Mouse (Mus musculus): ENCODE data around the gene Rccd1.

The Rccd1 gene

GRCm38 (mm10) chr7:80324043-80324815, at the start of gene Rccd1:
Gene Rccd1, minus strand, starts transcription at chr7:80324454.
- TF ChIP-seq GATA4 (IDR thresholded peaks at IDR 0.05; ENCODE audit: insufficient replicate concordance, low read length) = 0 out of 2 replicates have a peak, but pooled peaks have one; percentile 5

DNA sequence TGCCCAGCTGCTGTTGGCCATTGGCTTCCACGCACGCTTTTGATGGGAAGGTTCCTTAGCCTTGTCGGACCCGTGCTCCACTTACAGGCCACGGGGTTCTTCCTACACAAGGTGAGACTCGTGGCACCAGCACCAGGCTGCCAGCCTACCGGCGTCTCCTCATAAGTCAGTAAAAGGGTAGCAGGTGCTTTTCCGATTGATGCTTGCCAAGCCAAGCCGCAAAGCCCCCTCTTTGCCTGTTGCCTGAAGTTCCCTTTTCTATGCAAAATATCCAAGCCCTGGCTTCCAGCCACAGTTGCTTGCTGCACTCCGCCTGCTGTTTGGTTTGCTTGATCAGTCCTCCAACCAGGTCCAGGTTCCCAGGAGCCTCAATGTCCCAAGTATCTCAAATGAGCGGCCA, 49.6 kb upstream of the Rccd1 start:
- TF ChIP-seq GATA4 (IDR thresholded peaks at IDR 0.05; ENCODE audit: insufficient replicate concordance, low read length) = no peak

DNA sequence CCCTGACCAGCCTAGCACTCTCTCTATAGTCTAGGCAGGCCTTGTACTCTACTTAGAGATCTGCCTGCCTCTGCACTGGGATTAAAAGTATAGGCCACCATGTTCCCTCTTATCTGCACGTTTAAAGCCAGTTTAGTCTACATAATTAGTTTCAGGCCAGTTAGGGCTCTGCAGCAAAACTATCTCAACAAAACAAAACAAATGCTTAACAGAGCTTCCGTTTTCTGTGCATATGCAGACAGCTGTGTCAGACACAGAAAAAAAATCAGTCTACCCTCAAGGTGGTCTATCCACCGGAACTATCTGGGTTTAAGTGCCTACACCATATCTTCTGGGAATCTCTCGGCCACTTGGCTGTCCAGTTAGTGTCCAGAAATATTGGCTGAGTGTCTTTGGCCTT, 49.1 kb upstream of the Rccd1 start:
- TF ChIP-seq GATA4 (IDR thresholded peaks at IDR 0.05; ENCODE audit: insufficient replicate concordance, low read length) = no peak

- no peak for TF ChIP-seq GATA4 (IDR thresholded peaks at IDR 0.05; ENCODE audit: insufficient replicate concordance, low read length)
Observed at GRCm38 (mm10) chr7:80372667-80373066, 48.4 kb upstream of the Rccd1 start.

DNA sequence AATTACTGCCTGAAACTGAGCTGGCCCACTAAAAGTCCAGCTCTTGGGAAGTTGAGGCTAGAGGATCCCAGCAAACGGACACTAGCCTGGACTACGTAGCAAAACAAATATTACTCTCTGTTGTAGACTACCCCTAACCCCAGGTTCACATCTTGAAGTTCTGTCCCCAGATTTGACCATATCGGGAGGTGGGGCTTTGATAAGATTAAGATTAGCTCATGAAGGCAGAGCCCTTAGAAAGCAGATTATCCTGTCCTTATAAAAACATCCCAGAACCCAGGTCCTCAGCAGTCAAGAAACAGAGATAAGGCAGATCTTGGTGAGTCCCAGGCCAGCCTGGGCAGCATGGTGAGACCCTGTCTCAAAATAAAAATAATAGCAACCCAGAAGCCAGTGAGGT, 47.9 kb upstream of the Rccd1 start:
- no peak for TF ChIP-seq GATA4 (IDR thresholded peaks at IDR 0.05; ENCODE audit: insufficient replicate concordance, low read length)

- no peak for TF ChIP-seq GATA4 (IDR thresholded peaks at IDR 0.05; ENCODE audit: insufficient replicate concordance, low read length)
Observed at GRCm38 (mm10) chr7:80371041-80371751, 46.9 kb upstream of the Rccd1 start, which contains the start of gene Man2a2. Gene Man2a2, minus strand, starts transcription at chr7:80371375.

- TF ChIP-seq GATA4 (IDR thresholded peaks at IDR 0.05; ENCODE audit: insufficient replicate concordance, low read length) = no peak
Observed at GRCm38 (mm10) chr7:80370649-80371040, 46.4 kb upstream of the Rccd1 start.

DNA sequence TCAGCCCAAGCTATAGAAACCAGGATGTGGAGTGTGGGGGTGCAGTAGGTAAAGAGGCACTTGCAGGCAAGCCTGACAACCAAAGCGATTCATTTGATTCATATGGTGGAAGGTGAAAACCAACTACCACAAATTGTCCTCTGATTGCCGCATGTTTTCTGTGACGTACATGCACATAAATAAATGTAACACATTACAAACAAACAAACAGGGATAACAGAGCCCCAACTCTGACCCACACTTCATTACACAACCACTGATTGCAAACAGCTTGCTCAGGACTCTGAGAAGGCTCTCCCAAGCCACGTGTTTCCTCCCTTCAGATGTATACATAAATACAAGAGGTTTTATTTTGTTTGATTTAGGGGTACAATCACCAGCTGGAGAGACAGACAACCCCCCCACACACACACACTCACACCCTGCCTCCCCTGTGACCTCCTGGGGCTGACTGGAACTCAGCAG, 45.7 kb upstream of the Rccd1 start:
- no peak for TF ChIP-seq GATA4 (IDR thresholded peaks at IDR 0.05; ENCODE audit: insufficient replicate concordance, low read length)

- TF ChIP-seq GATA4 (IDR thresholded peaks at IDR 0.05; ENCODE audit: insufficient replicate concordance, low read length) = no peak
Observed at GRCm38 (mm10) chr7:80369461-80369860, 45.2 kb upstream of the Rccd1 start.

GRCm38 (mm10) chr7:80368635-80369421, 44.6 kb upstream of the Rccd1 start:
- no peak for TF ChIP-seq GATA4 (IDR thresholded peaks at IDR 0.05; ENCODE audit: insufficient replicate concordance, low read length)

- no peak for TF ChIP-seq GATA4 (IDR thresholded peaks at IDR 0.05; ENCODE audit: insufficient replicate concordance, low read length)
Observed at GRCm38 (mm10) chr7:80368009-80368408, 43.8 kb upstream of the Rccd1 start.

GRCm38 (mm10) chr7:80367232-80367631, 43.0 kb upstream of the Rccd1 start:
- no peak for TF ChIP-seq GATA4 (IDR thresholded peaks at IDR 0.05; ENCODE audit: insufficient replicate concordance, low read length)

DNA sequence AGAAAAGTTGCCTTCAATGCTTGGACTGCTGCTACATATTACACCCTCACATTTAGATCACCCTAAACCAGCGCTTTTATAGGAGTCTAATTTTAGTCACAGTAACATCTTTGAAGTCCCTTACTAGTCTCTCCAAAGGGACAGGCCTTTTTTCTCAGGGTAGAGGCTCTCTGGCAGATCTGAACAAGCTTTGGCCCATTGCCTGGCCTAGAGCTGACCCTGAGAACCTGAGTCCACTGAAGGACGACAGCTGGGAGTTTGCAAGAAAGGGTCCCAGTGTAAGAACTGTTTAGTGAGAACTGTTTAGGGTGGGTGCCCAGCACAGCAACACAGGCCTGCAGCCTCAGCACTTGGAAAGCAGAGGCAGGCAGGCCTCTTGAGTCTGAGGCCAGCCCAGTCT, 41.5 kb upstream of the Rccd1 start:
- TF ChIP-seq GATA4 (IDR thresholded peaks at IDR 0.05; ENCODE audit: insufficient replicate concordance, low read length) = no peak

GRCm38 (mm10) chr7:80360435-80360834, 36.2 kb upstream of the Rccd1 start:
- no peak for TF ChIP-seq GATA4 (IDR thresholded peaks at IDR 0.05; ENCODE audit: insufficient replicate concordance, low read length)

DNA sequence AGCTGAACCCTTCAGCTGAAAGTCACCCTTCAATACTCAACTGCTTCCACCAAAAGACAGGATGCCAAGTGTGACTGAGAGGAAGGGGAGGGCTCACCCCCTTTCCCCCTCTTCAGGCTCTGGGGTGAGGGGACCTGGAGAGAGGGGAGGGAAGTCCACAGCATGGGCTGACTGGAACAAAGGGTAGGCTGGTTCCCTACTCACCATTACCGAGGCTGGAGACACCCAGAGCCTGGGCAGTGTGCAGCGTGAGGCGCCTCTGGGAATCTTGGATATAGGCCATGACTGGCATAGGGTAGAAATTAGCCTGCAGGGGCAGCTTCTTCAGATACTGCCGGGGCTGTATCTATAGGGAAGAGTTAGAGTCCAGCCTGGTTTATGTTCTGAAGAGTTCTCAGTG, 33.8 kb upstream of the Rccd1 start:
- TF ChIP-seq GATA4 (IDR thresholded peaks at IDR 0.05; ENCODE audit: insufficient replicate concordance, low read length) = no peak

Measured in liver, adult (tissue).